17 mouse cellular contexts compared by ENCODE assay signal in the genomic region with DNA sequence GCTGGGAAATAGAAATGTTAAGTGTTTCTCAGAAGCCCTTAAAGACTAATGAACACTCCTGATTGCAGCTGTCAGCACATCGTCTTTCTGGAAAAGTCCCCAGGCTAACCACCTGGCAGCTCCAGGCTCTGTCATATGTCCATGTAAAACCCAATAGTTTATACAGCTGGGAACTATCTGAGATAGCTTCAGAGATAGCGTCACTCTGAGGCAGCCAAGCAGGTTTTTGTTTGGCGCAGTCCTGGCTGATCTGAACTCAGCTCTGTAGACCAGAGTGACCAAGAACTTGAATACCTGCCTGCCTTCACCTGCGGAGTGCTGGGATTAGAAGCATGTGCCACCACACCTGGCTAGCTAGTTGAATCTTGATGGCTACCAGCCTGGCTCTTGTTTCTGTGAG. TPM values are rescaled to one million over a fixed set of nuclear protein-coding genes. Genes with fewer than 3 reads are reported as not detected.
A peak's percentile ranks its signal among the peaks of the same experiment; 100 is the strongest.
DNase-seq lines count a peak whose midpoint lies in the region; ATAC-seq lines count a peak whose summit lies in the region.
"Had no signal": no experiment of that assay in that cellular context is flagged by ENCODE, and none has a peak within 500 bp of the region (broad histone marks: within the 10 kb centered on the region; RNA-seq: fewer than 3 reads in every experiment).

No protein-coding gene starts in this region.

- ATAC-seq in CD4-positive, CD25-positive, alpha-beta regulatory T cell, adult 4 months: no peak
- ATAC-seq: forebrain, embryonic 15.5 days; hindbrain, embryonic 16.5 days; intestine, embryonic 15.5 days; Patski had no signal

- peak; percentile 14 for DNase-seq in heart, postnatal 4 days
- no peak for DNase-seq in heart, adult 18-20 months
- peak; percentile 41 for DNase-seq in NIH3T3 (ENCODE audit: low read depth)
- DNase-seq in fat pad, adult 2 months (ENCODE audit: extremely low read depth, low read depth, low spot score): peak; percentile 71
- no peak for DNase-seq in right cerebral cortex, postnatal 14 days
- DNase-seq: adrenal gland, postnatal 10 days; adrenal gland, postnatal 36 days; cerebellum, adult 18-20 months; cerebellum, adult 9-10 months; cerebellum, postnatal 14 days; gastrocnemius, postnatal 25 days; heart, adult 2 months had no signal

RNA-seq across cellular contexts. Expression of a gene that starts 37.2 kb away (rescaled TPM):
- 10 to 100 TPM; 26.0 to 28.4 TPM for total RNA-seq in heart, postnatal 4 days (2021)
- 1 to 10 TPM; 7.8 to 8.6 TPM for total RNA-seq in heart, adult 18-20 months (2021)
- polyA plus RNA-seq in CD4-positive, CD25-positive, alpha-beta regulatory T cell, adult 4 months (2017; shearing (Covaris generic)): 10 to 100 TPM; 52.0 to 56.9 TPM

RNA-seq across cellular contexts. Expression of a gene that starts 41.3 kb away (rescaled TPM):
- total RNA-seq in heart, postnatal 4 days (2021): 10 to 100 TPM; 11.6 to 13.5 TPM
- total RNA-seq in heart, adult 18-20 months (2021): 10 to 100 TPM; 11.7 to 12.5 TPM
- polyA plus RNA-seq in CD4-positive, CD25-positive, alpha-beta regulatory T cell, adult 4 months (2017; shearing (Covaris generic)): 10 to 100 TPM; 66.3 to 87.7 TPM

Comparison
In these comparisons a context has a peak if more than half of its experiments do, and no peak if none do; other contexts are left out.
1. DNase-seq: peak in heart, postnatal 4 days (single experiment), NIH3T3 (single experiment) and fat pad, adult 2 months (single experiment); none in heart, adult 18-20 months (0 of 2) and right cerebral cortex, postnatal 14 days (single experiment).